Mouse (Mus musculus) urinary bladder, adult 18-20 months (tissue): Measurements from ENCODE around the gene 9130230L23Rik.

Experiments used
- DNase-seq, 2 experiments: peaks; one replicate each; pipeline ENCODE4 v3.0.0; 2022; ENCODE audit warnings: low spot score in 2 of 2, mixed read lengths in 2 of 2

The 9130230L23Rik gene

GRCm38 (mm10) chr5:65954130-65955080 is 49.7 kb downstream of the 9130230L23Rik start:
- DNase-seq: no peak

- DNase-seq: no peak
These were observed 52.6 kb downstream of the 9130230L23Rik start for GRCm38 (mm10) chr5:65951513-65951909.

- no peak for DNase-seq
These were observed 53.2 kb downstream of the 9130230L23Rik start for GRCm38 (mm10) chr5:65950679-65951512.

GRCm38 (mm10) chr5:65950236-65950635 is 53.8 kb downstream of the 9130230L23Rik start:
- no peak for DNase-seq

GRCm38 (mm10) chr5:65949822-65950221 is 54.3 kb downstream of the 9130230L23Rik start:
- no peak for DNase-seq

GRCm38 (mm10) chr5:65941145-65941544 is 62.9 kb downstream of the 9130230L23Rik start:
- no peak for DNase-seq

GRCm38 (mm10) chr5:65937998-65938715 is 65.9 kb downstream of the 9130230L23Rik start:
- DNase-seq: peak; percentile 69 to 75

GRCm38 (mm10) chr5:65937011-65937726 is 66.9 kb downstream of the 9130230L23Rik start:
- DNase-seq: no peak

- DNase-seq: no peak
These were observed 69.3 kb downstream of the 9130230L23Rik start, which contains the start of gene Chrna9 for GRCm38 (mm10) chr5:65934783-65935182. TSS of gene Chrna9 (plus strand) at chr5:65934921.

- DNase-seq: no peak
These were observed 70.3 kb downstream of the 9130230L23Rik start for GRCm38 (mm10) chr5:65933764-65934163.

GRCm38 (mm10) chr5:65933258-65933657 is 70.8 kb downstream of the 9130230L23Rik start:
- DNase-seq: no peak

GRCm38 (mm10) chr5:65930171-65930570 is 73.9 kb downstream of the 9130230L23Rik start:
- no peak for DNase-seq
